Mouse (Mus musculus): Measurements from ENCODE around the gene Metrnl.

GRCm38 (mm10) chr11:121738616-121739015 is 37.3 kb downstream of the Metrnl start:
- TF ChIP-seq CTCF (IDR thresholded peaks at IDR 0.05; ENCODE audit: low read depth) (no peak), EP300 (IDR thresholded peaks at IDR 0.05; ENCODE audit: low read depth) (no peak)

Data from liver, postnatal 0 days (tissue).